Mouse (Mus musculus) duodenum, adult 2 months (tissue): ENCODE results near the gene 1700007K13Rik. TPM values are rescaled to one million over a fixed set of nuclear protein-coding genes. Genes with fewer than 3 reads are reported as not detected.

ENCODE experiments used
- polyA plus RNA-seq: library from polyadenylated mRNA; depleted of rRNA; stranded (reverse); fragments of >200 nt; gene quantifications from 2 replicates; pipeline ENCODE4 v1.2.3, GENCODE M21; 2012; ENCODE audit warnings: low replicate concordance; rRNA removed

1700007K13Rik gene
- polyA plus RNA-seq: not detected in 2 replicates

DNA sequence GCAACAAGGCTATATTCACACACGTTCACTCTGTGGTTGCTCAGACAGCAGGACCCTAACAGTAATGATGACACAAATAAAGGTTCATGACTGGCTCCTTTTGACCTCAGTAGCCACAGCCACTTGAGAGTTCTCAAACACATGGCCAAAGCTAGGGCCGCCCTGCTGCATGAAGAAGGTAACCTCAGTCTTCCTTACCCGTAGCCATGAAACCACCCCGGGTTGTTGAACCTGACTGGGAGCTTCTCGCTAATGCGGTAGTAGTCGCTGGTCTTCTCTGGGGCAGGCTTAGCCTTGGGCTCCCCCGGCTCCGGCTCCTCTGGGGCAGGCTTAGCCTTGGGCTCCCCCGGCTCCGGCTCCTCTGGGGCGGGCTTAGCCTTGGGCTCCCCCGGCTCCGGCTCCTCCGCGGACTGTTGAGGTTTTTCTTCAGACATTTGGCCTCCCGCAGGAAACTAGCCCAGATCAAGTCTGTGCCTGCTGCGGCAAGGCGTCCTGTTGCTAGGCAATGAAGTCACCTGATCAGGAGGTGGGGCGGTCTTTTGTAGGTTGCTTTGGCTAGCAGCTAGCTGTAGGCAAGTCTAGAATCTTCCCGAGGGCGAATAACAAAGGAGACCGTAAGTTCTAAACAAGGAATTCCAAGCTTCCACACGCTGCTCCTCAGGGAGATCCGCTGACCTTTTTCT, at the start of gene 1700007K13Rik:
TSS of gene 1700007K13Rik (minus strand) at position 497 of the 683 bp plus-strand sequence.

DNA sequence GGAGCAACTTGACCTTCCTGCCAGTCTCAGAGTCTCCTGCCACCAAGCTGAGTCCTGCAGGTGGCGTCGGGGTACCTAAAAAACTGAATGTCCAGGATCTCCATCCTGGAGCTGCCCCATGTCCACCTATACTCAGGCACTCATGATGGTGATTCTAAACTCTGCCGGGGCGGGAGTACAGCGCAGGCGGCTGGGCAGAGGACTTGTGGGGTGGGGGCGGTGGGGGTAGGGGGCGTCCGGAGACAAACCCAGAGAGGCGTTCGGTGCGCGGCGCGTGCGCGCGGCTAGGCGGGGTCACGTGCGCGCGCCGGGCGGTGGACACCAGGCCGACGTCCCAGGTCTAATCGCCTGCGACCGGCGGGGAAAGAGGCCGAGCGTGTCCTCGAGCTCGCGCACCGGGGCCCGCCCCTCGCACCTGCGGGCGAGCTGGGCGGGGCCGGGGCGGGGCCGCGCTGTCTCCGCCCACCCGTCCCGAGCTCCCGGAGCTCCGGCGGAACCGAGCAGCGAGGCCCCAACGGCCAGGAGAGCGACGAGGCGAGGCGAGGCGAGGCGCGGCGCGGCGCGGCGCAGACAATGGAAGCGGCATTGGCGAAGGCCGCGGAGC, 46.8 kb upstream of the 1700007K13Rik start, which contains the start of gene Ralgds:
TSS of gene Ralgds (plus strand) at position 328 of the 604 bp plus-strand sequence.

DNA sequence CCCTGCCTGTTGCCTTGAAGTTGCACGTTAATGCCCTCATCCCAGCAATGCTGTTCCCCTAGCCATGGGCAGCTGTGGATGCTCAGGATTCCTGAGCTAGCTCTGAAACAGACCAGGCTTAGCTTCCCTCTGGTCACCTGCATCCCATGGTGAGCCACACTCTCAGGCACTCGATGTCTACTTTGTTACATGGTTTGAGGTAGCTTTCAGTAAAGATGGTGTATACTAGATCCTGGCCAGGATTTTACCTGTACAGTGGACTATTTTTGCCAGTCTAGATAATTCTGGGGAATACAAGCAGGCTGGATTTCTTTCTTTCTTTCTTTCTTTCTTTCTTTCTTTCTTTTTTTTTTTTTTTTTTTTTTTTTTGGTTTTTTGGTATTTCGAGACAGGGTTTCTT, 39.7 kb upstream of the 1700007K13Rik start, which contains the start of gene Gm10134:
TSS of gene Gm10134 (plus strand) at position 301 of the 400 bp plus-strand sequence.

DNA sequence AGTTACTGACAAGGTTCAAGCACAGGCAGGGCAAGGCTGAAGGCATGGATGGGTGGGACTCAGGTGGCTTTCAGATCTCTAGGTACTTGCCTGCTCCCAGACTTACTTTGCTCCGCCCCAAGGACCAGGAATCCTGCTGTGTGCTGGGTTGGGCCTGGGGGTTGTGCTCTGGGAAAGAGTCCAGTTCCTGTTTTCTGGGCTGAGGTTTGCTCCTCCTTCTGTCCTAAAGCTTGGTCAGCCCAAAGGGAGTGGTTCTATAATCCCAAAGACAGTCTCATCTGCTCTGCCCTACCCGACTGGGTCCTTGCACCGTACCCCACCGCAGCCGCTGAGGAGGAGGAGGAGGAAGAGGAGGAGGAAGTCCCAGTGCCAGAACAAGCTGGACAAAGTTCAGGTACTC, 30.5 kb upstream of the 1700007K13Rik start, which contains the start of gene Gbgt1:
TSS of gene Gbgt1 (plus strand) at position 221 of the 400 bp plus-strand sequence.

DNA sequence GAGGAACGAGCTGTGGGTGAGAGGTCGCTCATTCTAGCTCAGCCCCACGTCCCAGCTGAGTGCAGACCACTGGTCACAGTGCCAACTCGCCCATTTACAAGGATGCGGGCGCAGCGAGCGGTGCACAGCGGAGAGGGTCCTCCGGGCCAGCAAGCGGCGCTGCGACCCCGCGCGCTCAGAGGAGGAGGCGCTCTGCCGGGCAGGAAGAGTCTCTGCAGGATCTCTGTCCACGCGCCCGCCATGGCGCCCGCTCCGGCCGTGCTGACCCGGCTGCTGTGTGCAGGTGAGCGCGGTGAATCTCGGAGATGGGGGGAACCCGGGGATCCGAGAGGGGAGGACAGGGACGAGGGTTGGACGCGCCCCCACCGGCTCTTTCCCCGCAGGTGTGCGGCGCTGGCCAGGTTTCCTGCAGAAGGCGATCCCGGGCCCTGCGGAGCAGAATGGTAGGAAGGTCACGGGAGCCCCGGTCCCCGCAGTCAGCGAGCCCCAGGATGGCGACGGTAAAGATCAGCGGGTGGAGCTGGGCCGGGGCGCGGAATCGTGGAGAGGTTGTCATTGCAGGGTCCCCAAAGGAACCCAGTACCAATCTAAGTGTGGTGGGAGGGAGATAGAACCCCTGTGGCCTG, 1.8 kb upstream of the 1700007K13Rik start, which contains the start of gene Mrps2:
TSS of gene Mrps2 (plus strand) at position 207 of the 626 bp plus-strand sequence.

DNA sequence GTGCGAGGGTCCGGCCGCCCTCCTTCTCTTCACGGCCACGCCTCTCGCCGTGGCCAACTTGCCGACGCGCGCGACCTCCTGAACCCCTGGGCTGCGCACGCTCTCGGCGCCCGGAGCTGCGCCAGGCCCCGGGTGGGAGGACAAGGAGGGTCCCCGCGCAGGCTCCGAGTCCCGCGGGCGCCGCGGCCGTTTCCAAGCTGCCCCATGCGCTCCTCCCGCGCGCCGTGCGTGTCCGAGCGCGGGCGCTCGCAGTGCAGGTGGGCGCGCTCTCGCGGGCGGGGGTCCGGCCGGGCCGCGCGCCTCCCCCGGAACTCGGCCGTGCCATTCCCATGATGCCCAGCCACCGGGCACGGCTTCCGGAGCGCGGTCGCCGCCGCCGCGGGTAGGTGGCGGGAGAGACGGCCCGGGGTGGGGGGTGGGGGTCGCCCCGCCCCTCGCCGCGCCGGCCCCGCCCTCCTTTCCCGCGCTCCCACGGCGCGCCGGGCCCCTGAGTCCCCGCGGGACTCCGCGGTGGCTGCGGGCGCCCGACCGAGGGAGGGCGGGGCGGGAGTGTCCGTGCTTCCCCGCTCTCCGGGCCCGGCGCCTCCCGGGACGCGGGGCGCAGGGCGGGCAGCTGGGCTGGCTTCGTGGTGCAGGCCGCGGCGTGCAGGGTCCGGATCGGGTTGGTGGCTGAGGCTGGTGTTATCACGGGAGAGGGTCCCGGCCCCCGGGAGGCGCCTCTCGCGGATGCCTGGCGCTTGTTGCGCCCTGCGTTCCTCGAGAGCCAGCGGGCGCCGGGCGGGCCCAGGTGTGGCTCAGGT, 19.4 kb downstream of the 1700007K13Rik start, which contains the start of gene Ppp1r26:
TSS of gene Ppp1r26 (plus strand) at position 286 of the 800 bp plus-strand sequence.

Other genes with a start within 250 kb of the 1700007K13Rik start
- gene Ppp1r26, start 19.5 kb downstream of the 1700007K13Rik start, polyA plus RNA-seq: 0.40 and 0.97 TPM in 2 replicates
- gene Mrps2, start 1.7 kb upstream of the 1700007K13Rik start, polyA plus RNA-seq: 22.0 and 34.3 TPM in 2 replicates
- gene Gbgt1, start 30.6 kb upstream of the 1700007K13Rik start, polyA plus RNA-seq: 4.3 and 6.7 TPM in 2 replicates
- 1.2 TPM in 1 of 2 replicates, not detected in the other for gene Gm10134, start 39.8 kb upstream of the 1700007K13Rik start, polyA plus RNA-seq
- gene Ralgds, start 46.8 kb upstream of the 1700007K13Rik start, polyA plus RNA-seq: 68.4 and 69.2 TPM in 2 replicates
- 1.0 and 802 TPM in 2 replicates for gene Cel, start 97.1 kb upstream of the 1700007K13Rik start, polyA plus RNA-seq
- gene Gtf3c5, start 117.4 kb upstream of the 1700007K13Rik start, polyA plus RNA-seq: 10.1 and 11.8 TPM in 2 replicates
- gene Gfi1b, start 155.7 kb upstream of the 1700007K13Rik start, polyA plus RNA-seq: 0.82 and 1.2 TPM in 2 replicates
- 3.2 and 5.6 TPM in 2 replicates for gene Tsc1, start 174.9 kb upstream of the 1700007K13Rik start, polyA plus RNA-seq
- 0.31 and 0.53 TPM in 2 replicates for gene Spaca9, start 233.4 kb upstream of the 1700007K13Rik start, polyA plus RNA-seq
- 0.07 TPM in 1 of 2 replicates, not detected in the other for gene Ak8, start 233.8 kb upstream of the 1700007K13Rik start, polyA plus RNA-seq